ENCODE assay signal across 9 mouse cellular contexts in the genomic region with DNA sequence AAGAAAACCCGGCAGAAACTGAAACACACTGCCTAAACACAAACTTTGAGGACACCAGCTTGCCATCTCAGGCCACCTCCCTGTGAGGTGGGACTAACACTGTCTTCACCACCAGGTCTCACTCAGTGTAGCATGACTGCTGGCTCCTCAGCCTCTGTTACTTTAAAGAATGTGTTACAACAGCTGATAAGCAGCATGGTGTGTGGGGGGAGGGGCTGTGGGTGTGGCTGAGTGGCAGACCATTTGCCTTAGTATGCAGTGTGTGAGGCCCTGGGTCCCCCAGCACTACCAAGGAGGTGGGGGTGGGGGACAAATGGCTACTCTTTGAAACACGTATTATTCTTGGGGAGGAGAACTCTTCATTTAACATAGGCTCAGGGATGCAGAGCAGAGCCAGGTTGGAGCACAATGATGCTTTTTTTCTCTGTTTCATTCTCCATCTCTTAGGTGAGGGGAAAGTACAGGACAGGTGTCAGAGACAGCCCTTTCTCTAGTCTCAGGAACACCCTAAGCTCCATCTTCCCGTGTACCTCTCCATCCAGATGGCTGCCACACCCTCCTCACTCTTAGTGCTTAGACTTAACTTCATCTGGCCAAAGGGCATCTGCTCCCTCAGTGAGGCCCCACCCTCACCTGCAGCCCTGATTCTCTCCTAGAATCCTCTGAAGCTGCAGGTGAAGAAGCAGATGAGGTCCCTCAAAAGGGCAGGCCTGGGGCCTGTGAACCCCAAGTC. TPM values are rescaled to one million over a fixed set of nuclear protein-coding genes. Genes with fewer than 3 reads are reported as not detected.
DNase-seq lines count a peak whose midpoint lies in the region; ATAC-seq and TF ChIP-seq lines count a peak whose summit lies in the region.
"Had no signal": no experiment of that assay in that cellular context is flagged by ENCODE, and none has a peak within 500 bp of the region (broad histone marks: within the 10 kb centered on the region; RNA-seq: fewer than 3 reads in every experiment).

No protein-coding gene starts in this region.

- no peak for TF ChIP-seq CTCF in gastrocnemius, adult 2 months (IDR thresholded peaks at IDR 0.05)
- TF ChIP-seq CTCF in stomach, postnatal 0 days (IDR thresholded peaks at IDR 0.05; ENCODE audit: low read depth): no peak

- no peak for DNase-seq in gastrocnemius, adult 2 months
- DNase-seq in gastrocnemius, postnatal 25 days: no peak
- DNase-seq in neural tube, embryonic 10.5 days (ENCODE audit: extremely low spot score, low spot score): peak; percentile 46
- peak; percentile 68 to 74 for DNase-seq in kidney, postnatal 4 days
- peak; percentile 55 for DNase-seq in stomach, postnatal 0 days (ENCODE audit: low spot score)
- DNase-seq in frontal cortex, postnatal 36 days (ENCODE audit: low spot score in 2 of 2): no peak

- intact Hi-C loops in gastrocnemius, adult 2 months (cut with DNase I): no loop called here

- H3K9ac ChIP-seq in neural tube, embryonic 15.5 days (replicated peaks): no peak overlapping the region
- no peak overlapping the region for H3K9ac ChIP-seq in stomach, postnatal 0 days (ENCODE audit: low read length)
- H3K9ac ChIP-seq: embryonic facial prominence, embryonic 12.5 days had no signal

- no peaks in the 10 kb centered on the region for H3K9me3 ChIP-seq in neural tube, embryonic 15.5 days (replicated peaks)
- no peaks in the 10 kb centered on the region for H3K9me3 ChIP-seq in stomach, postnatal 0 days (ENCODE audit: control insufficient read depth, low read length)
- H3K9me3 ChIP-seq: embryonic facial prominence, embryonic 12.5 days had no signal

- H3K4me1 ChIP-seq in neural tube, embryonic 15.5 days: peaks cover 20% of the 10 kb centered on the region; the same call in 1 of the 2 replicates
- no peaks in the 10 kb centered on the region for H3K4me1 ChIP-seq in stomach, postnatal 0 days (replicated peaks; ENCODE audit: control insufficient read depth, insufficient read depth)

- peaks cover 13% of the 10 kb centered on the region for H3K27me3 ChIP-seq in neural tube, embryonic 15.5 days (replicated peaks)
- H3K27me3 ChIP-seq in stomach, postnatal 0 days (ENCODE audit: control insufficient read depth, insufficient read depth, low read length): no peaks in the 10 kb centered on the region

- H3K4me2 ChIP-seq in neural tube, embryonic 15.5 days: no peak overlapping the region
- no peak overlapping the region for H3K4me2 ChIP-seq in stomach, postnatal 0 days (replicated peaks; ENCODE audit: low read depth)
- H3K4me2 ChIP-seq: embryonic facial prominence, embryonic 12.5 days had no signal

- 16% methylated on average over 3 of the region's 3 CpGs for WGBS in neural tube, embryonic 15.5 days
- 6% methylated on average over 3 of the region's 3 CpGs for WGBS in stomach, postnatal 0 days

- ATAC-seq in neural tube, embryonic 15.5 days (ENCODE audit: low FRiP score): no peak
- no peak for ATAC-seq in stomach, postnatal 0 days (ENCODE audit: low FRiP score, low TSS enrichment)
- no peak for ATAC-seq in erythroblast, adult 5-6 weeks (replicated peaks; ENCODE audit: low FRiP score, poor library complexity, severe bottlenecking)

- H3K4me3 ChIP-seq in gastrocnemius, adult 2 months: no peak overlapping the region
- no peak overlapping the region for H3K4me3 ChIP-seq in neural tube, embryonic 15.5 days (replicated peaks)
- no peak overlapping the region for H3K4me3 ChIP-seq in stomach, postnatal 0 days (ENCODE audit: low read depth, low read length)
- H3K4me3 ChIP-seq: embryonic facial prominence, embryonic 12.5 days had no signal

- TF ChIP-seq EP300 in stomach, postnatal 0 days (optimal IDR thresholded peaks at IDR 0.05): no peak

- H3K27ac ChIP-seq in gastrocnemius, adult 2 months: peak overlapping the region; percentile 48
- no peak overlapping the region for H3K27ac ChIP-seq in neural tube, embryonic 15.5 days (replicated peaks)
- H3K27ac ChIP-seq in stomach, postnatal 0 days (replicated peaks): no peak overlapping the region
- H3K27ac ChIP-seq: embryonic facial prominence, embryonic 12.5 days had no signal

- peaks cover 6% of the 10 kb centered on the region; the same call in 1 of the 2 replicates for H3K36me3 ChIP-seq in neural tube, embryonic 15.5 days
- no peaks in the 10 kb centered on the region for H3K36me3 ChIP-seq in stomach, postnatal 0 days (ENCODE audit: control insufficient read depth, insufficient read depth, low read length)
- H3K36me3 ChIP-seq: embryonic facial prominence, embryonic 12.5 days had no signal

RNA-seq across cellular contexts. Expression of gene Cplx3, which starts 5.3 kb away (rescaled TPM):
- total RNA-seq in gastrocnemius, adult 2 months (2021): not detected
- total RNA-seq in gastrocnemius, postnatal 25 days (2021): not detected
- 0.11 and 0.23 TPM in 2 replicates for polyA plus RNA-seq in neural tube, embryonic 15.5 days (2015; fragmentation: Nextera tagmentation; extraction: Ambion mirVana)
- not detected in 2 replicates for polyA plus RNA-seq in stomach, postnatal 0 days (2015; fragmentation: Nextera tagmentation; extraction: Ambion mirVana)
- total RNA-seq in erythroblast, adult 5-6 weeks (2015; ENCODE audit: low replicate concordance): not detected in 2 replicates
- 0.34 TPM in 1 of 2 replicates, not detected in the other for total RNA-seq in erythroblast, adult 5-6 weeks (2017; ENCODE audit: low replicate concordance)

RNA-seq across cellular contexts. Expression of gene Ulk3, which starts 11.5 kb away (rescaled TPM):
- 1 to 10 TPM; 4.4 to 6.6 TPM for total RNA-seq in gastrocnemius, adult 2 months (2021)
- total RNA-seq in gastrocnemius, postnatal 25 days (2021): 1 to 10 TPM; 3.8 to 4.0 TPM
- 32.1 and 36.5 TPM in 2 replicates for polyA plus RNA-seq in neural tube, embryonic 15.5 days (2015; fragmentation: Nextera tagmentation; extraction: Ambion mirVana)
- 8.4 and 8.6 TPM in 2 replicates for polyA plus RNA-seq in stomach, postnatal 0 days (2015; fragmentation: Nextera tagmentation; extraction: Ambion mirVana)
- 1.5 TPM in 1 of 2 replicates, not detected in the other for total RNA-seq in erythroblast, adult 5-6 weeks (2015; ENCODE audit: low replicate concordance)
- total RNA-seq in erythroblast, adult 5-6 weeks (2017; ENCODE audit: low replicate concordance): 0.28 TPM in 1 of 2 replicates, not detected in the other

RNA-seq across cellular contexts. Expression of gene Lman1l, which starts 19.8 kb away (rescaled TPM):
- not detected for total RNA-seq in gastrocnemius, adult 2 months (2021)
- total RNA-seq in gastrocnemius, postnatal 25 days (2021): not detected
- polyA plus RNA-seq in neural tube, embryonic 15.5 days (2015; fragmentation: Nextera tagmentation; extraction: Ambion mirVana): not detected in 2 replicates
- not detected in 2 replicates for polyA plus RNA-seq in stomach, postnatal 0 days (2015; fragmentation: Nextera tagmentation; extraction: Ambion mirVana)
- total RNA-seq in erythroblast, adult 5-6 weeks (2015; ENCODE audit: low replicate concordance): not detected in 2 replicates
- total RNA-seq in erythroblast, adult 5-6 weeks (2017; ENCODE audit: low replicate concordance): not detected in 2 replicates
- polyA plus RNA-seq: embryonic facial prominence, embryonic 12.5 days had no signal

RNA-seq across cellular contexts. Expression of gene Scamp2, which starts 40.0 kb away (rescaled TPM):
- 10 to 100 TPM; 39.6 to 46.4 TPM for total RNA-seq in gastrocnemius, adult 2 months (2021)
- 10 to 100 TPM; 31.3 to 36.9 TPM for total RNA-seq in gastrocnemius, postnatal 25 days (2021)
- 43.5 and 48.5 TPM in 2 replicates for polyA plus RNA-seq in neural tube, embryonic 15.5 days (2015; fragmentation: Nextera tagmentation; extraction: Ambion mirVana)
- 102 and 104 TPM in 2 replicates for polyA plus RNA-seq in stomach, postnatal 0 days (2015; fragmentation: Nextera tagmentation; extraction: Ambion mirVana)
- 25.4 and 27.0 TPM in 2 replicates for total RNA-seq in erythroblast, adult 5-6 weeks (2015; ENCODE audit: low replicate concordance)
- total RNA-seq in erythroblast, adult 5-6 weeks (2017; ENCODE audit: low replicate concordance): 13.1 and 13.7 TPM in 2 replicates

RNA-seq across cellular contexts. Expression of gene Mpi, which starts 48.2 kb away (rescaled TPM):
- 10 to 100 TPM; 67.6 to 97.7 TPM for total RNA-seq in gastrocnemius, adult 2 months (2021)
- total RNA-seq in gastrocnemius, postnatal 25 days (2021): 10 to 100 TPM; 75.1 to 87.6 TPM
- polyA plus RNA-seq in neural tube, embryonic 15.5 days (2015; fragmentation: Nextera tagmentation; extraction: Ambion mirVana): 75.8 and 81.7 TPM in 2 replicates
- polyA plus RNA-seq in stomach, postnatal 0 days (2015; fragmentation: Nextera tagmentation; extraction: Ambion mirVana): 24.6 and 26.1 TPM in 2 replicates
- 2.7 and 12.9 TPM in 2 replicates for total RNA-seq in erythroblast, adult 5-6 weeks (2015; ENCODE audit: low replicate concordance)
- 2.8 and 5.9 TPM in 2 replicates for total RNA-seq in erythroblast, adult 5-6 weeks (2017; ENCODE audit: low replicate concordance)

Comparison
In these comparisons a context has a peak if more than half of its experiments do, and no peak if none do; other contexts are left out.
1. DNase-seq: peak in neural tube, embryonic 10.5 days (single experiment), kidney, postnatal 4 days (2 of 2) and stomach, postnatal 0 days (single experiment); none in gastrocnemius, adult 2 months (single experiment), gastrocnemius, postnatal 25 days (single experiment) and frontal cortex, postnatal 36 days (0 of 2).